Mouse (Mus musculus) embryonic facial prominence, embryonic 15.5 days (tissue): Measurements from ENCODE around the gene Zdhhc4. TPM values are rescaled to one million over a fixed set of nuclear protein-coding genes. Genes with fewer than 3 reads are reported as not detected.

Source experiments
- ATAC-seq: fragments of 200-750 bp; cut with Nextera tagmentation; 2 replicates; pipeline ENCODE4 v1.8.0; 2017; ENCODE audit warnings: low read depth, moderate TSS enrichment; ENCODE audit not compliant: insufficient number of reproducible peaks, low FRiP score, low TSS enrichment
- H3K27ac ChIP-seq: fragments of 300-500 bp; sonication (generic); replicated peaks from 2 replicates; pipeline ENCODE4 v1.5.1; 2015; ENCODE audit warnings: mild to moderate bottlenecking, inconsistent platforms
- H3K27me3 ChIP-seq: fragments of 300-500 bp; sonication (generic); 2 replicates; pipeline ENCODE4 v1.6.1; 2015; ENCODE audit warnings: inconsistent platforms
- H3K36me3 ChIP-seq: fragments of 300-500 bp; sonication (generic); 2 replicates; pipeline ENCODE4 v1.6.1; 2015; ENCODE audit warnings: mild to moderate bottlenecking, inconsistent platforms
- H3K4me1 ChIP-seq: fragments of 300-500 bp; sonication (generic); 2 replicates; pipeline ENCODE4 v1.6.1; 2015; ENCODE audit warnings: inconsistent platforms
- H3K4me2 ChIP-seq: fragments of 300-500 bp; sonication (generic); replicated peaks from 2 replicates; pipeline ENCODE4 v1.6.1; 2015; ENCODE audit warnings: mild to moderate bottlenecking, inconsistent platforms
- H3K4me3 ChIP-seq: fragments of 300-500 bp; sonication (generic); replicated peaks from 2 replicates; pipeline ENCODE4 v1.5.1; 2015; ENCODE audit warnings: mild to moderate bottlenecking, inconsistent platforms
- H3K9ac ChIP-seq: fragments of 300-500 bp; sonication (generic); 2 replicates; pipeline ENCODE4 v1.6.1; 2015; ENCODE audit warnings: inconsistent platforms
- H3K9me3 ChIP-seq: fragments of 300-500 bp; sonication (generic); replicated peaks from 2 replicates; pipeline ENCODE4 v1.6.1; 2016; ENCODE audit warnings: inconsistent platforms
- WGBS: fragments of 180-500 bp; shearing (Covaris S2); methylation state at CpG from one replicate; pipeline ENCODE4 v1.1.7; 2015; 5-methylcytosine and 5-hydroxymethylcytosine counted together
- polyA plus RNA-seq: library from polyadenylated mRNA; unstranded; fragments of >200 nt; fragmentation: Nextera tagmentation; extraction: Ambion mirVana; gene quantifications from 2 replicates; pipeline ENCODE4 v1.2.1, GENCODE M21; 2015

The Zdhhc4 gene
- polyA plus RNA-seq, 1 experiment from 2014 or later, result 77.8 TPM

DNA sequence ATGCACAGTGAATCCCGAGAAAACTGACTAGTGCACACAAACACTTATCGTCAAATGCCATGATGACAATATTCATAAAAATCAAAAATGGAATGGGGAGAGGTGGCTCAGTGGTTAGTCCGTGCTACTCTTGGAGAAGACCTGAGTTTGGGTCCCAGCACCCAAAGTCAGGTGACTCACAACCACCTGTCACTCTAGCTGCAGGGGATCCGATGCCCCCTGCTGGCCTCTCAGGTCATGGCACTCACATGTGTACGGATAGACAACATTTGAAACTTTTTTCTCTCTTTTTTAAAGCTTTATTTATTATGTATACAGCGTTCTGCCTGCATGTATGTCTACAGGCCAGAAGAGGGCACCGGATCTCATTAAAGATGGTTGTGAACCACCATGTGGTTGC lies 30.7 kb downstream of the Zdhhc4 start:
- H3K4me3 ChIP-seq, result no peak overlapping the region
- H3K9ac ChIP-seq, result no peak overlapping the region
- WGBS, result 91% methylated on average over 7 of the region's 7 CpGs
- H3K9me3 ChIP-seq, result no peaks in the 10 kb centered on the region
- H3K27me3 ChIP-seq, result peaks cover 13% of the 10 kb centered on the region
- peaks cover 10% of the 10 kb centered on the region for H3K4me1 ChIP-seq
- no peak overlapping the region for H3K27ac ChIP-seq
- H3K4me2 ChIP-seq, result no peak overlapping the region
- peaks cover 47% of the 10 kb centered on the region for H3K36me3 ChIP-seq
- no peak for ATAC-seq

DNA sequence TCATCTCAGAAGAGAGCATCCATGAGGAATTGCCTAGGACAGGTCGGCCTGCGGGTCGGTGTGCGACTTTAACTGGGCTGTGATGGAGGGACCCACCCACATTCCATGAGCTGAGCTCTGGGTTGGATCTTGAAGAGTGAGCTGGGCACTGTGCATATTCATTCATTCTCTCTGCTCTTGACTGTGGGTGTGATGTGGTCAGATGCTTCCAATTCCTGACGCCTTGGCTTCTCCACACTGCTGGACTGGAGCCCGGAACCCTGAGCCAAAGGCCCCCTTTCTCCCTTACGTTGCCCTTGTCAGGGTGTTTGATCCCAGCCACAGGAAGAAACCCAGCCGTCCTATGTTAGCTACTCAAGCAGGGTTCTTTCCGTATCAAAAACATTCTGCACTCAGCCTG lies 31.1 kb downstream of the Zdhhc4 start:
- Histone ChIP-seq H3K9me3 (no peaks in the 10 kb centered on the region), H3K27ac (no peak overlapping the region), H3K4me2 (no peak overlapping the region), H3K36me3 (peaks cover 43% of the 10 kb centered on the region), H3K27me3 (peaks cover 17% of the 10 kb centered on the region), H3K9ac (no peak overlapping the region), H3K4me3 (no peak overlapping the region), H3K4me1 (peaks cover 13% of the 10 kb centered on the region)
- WGBS, result 82% methylated on average over 9 of the region's 9 CpGs
- no peak for ATAC-seq

DNA sequence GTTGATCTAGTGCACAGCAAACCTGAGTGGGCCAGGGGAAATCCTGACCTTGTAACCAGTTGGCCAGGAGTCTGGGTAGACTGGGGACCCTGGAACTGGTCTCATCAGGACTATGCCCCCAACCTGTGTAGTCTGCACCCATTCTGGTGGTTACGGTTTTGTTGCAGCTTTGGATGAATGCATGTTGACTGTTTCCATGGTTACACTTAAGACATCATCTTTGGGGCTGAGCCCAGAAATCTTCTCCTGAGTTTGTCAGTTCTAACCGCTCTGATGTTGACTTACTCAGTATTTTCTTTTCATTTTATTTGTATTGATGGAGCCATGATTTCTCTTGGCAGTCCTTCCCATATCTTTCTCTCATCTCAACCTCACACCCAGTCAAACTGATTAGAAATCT lies 33.7 kb downstream of the Zdhhc4 start:
- Histone ChIP-seq H3K4me2 (no peak overlapping the region), H3K4me3 (no peak overlapping the region), H3K9me3 (no peaks in the 10 kb centered on the region), H3K9ac (no peak overlapping the region), H3K36me3 (peaks cover 17% of the 10 kb centered on the region), H3K4me1 (peaks cover 20% of the 10 kb centered on the region), H3K27me3 (peaks cover 43% of the 10 kb centered on the region), H3K27ac (no peak overlapping the region)
- no peak for ATAC-seq
- 76% methylated on average over 2 of the region's 2 CpGs for whole genome bisulfite sequencing

DNA sequence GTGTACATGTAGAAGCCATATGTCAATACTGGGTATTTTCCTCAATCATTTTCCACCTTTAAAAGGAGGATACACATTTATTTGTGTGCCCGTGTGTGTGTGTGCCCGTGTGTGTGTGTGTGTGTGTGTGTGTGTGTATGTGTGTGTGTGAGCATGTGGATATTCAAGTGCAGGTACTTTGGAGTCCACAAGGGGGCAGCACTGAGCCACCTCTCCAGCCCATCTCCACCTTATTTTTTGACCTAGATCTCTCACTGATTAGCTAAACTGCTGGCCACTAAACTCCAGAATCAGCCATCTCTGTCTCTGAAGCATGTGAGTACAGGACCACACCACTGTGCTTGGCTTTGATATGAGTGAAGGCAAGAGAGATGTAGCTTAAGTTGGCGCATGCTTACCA lies 34.2 kb downstream of the Zdhhc4 start:
- H3K27ac ChIP-seq, result no peak overlapping the region
- H3K4me2 ChIP-seq, result no peak overlapping the region
- peaks cover 12% of the 10 kb centered on the region for H3K36me3 ChIP-seq
- no peak overlapping the region for H3K4me3 ChIP-seq
- H3K9me3 ChIP-seq, result no peaks in the 10 kb centered on the region
- WGBS, result 89% methylated on average over 3 of the region's 3 CpGs
- H3K27me3 ChIP-seq, result peaks cover 48% of the 10 kb centered on the region
- H3K9ac ChIP-seq, result no peak overlapping the region
- no peak for ATAC-seq
- peaks cover 20% of the 10 kb centered on the region for H3K4me1 ChIP-seq

DNA sequence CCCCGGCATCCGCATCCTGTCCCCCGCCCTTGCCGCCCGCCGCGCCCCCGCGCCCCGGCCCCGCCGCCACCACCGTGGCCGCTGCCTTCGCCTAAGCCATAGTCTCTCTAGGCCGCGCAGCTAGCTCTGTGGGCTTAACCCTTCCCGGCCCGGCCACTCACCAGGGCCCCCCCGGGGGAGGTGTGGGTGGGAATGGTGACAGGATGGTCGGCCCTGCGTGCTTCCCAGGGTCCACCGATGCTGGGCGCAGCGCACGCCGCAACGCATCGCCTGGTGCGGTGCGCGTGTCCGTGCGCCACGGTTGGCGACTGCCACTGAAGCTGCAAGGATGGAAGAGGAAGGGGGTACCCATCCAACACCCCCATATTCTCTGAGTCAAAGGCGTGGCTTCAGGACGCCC lies 35.7 kb downstream of the Zdhhc4 start, which contains the start of gene Zfp853:
Gene Zfp853, minus strand, starts transcription at position 220 of the 400 bp plus-strand sequence.
- no peaks in the 10 kb centered on the region for H3K9me3 ChIP-seq
- WGBS, result under 1% methylated on average over 37 of the region's 38 CpGs
- H3K27ac ChIP-seq, result no peak within 1 kb of the TSS
- H3K4me3 ChIP-seq, result peak within 1 kb of the TSS; percentile 55
- no peaks in the 10 kb centered on the region for H3K36me3 ChIP-seq
- peak; percentile 15; the same call in 1 of the 2 replicates for ATAC-seq
- H3K4me1 ChIP-seq, result peaks cover 24% of the 10 kb centered on the region
- H3K4me2 ChIP-seq, result peak within 1 kb of the TSS; percentile 82
- H3K27me3 ChIP-seq, result peaks cover 63% of the 10 kb centered on the region
- H3K9ac ChIP-seq, result peak within 1 kb of the TSS; percentile 29

DNA sequence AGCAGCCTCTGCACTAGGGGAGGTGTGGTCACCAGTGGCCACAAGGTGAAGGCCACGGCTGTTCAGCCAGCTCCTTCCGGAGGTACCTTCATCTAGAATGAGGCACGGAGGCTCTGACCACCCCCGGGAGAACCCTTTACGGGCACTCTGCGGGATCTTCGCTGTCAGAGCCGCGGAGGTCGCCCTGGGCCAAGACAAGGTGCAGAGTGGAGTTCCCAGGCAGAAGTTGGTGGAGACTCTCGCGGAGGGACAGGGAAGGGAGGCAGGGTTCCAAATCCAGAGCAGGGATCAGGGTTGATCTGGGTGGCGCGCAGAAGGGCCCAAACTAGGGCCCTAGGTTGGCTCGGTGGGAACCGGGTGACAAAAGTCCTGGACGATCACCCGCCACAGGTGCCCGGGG lies 36.2 kb downstream of the Zdhhc4 start:
- Histone ChIP-seq H3K27ac (no peak overlapping the region), H3K4me1 (peaks cover 29% of the 10 kb centered on the region), H3K9me3 (no peaks in the 10 kb centered on the region), H3K4me3 (peak overlapping the region; percentile 55), H3K27me3 (peaks cover 68% of the 10 kb centered on the region), H3K9ac (peak overlapping the region; percentile 29; the same call in 1 of the 2 replicates), H3K36me3 (no peaks in the 10 kb centered on the region), H3K4me2 (peak overlapping the region; percentile 82)
- 2% methylated on average over 19 of the region's 19 CpGs for WGBS
- no peak for ATAC-seq

DNA sequence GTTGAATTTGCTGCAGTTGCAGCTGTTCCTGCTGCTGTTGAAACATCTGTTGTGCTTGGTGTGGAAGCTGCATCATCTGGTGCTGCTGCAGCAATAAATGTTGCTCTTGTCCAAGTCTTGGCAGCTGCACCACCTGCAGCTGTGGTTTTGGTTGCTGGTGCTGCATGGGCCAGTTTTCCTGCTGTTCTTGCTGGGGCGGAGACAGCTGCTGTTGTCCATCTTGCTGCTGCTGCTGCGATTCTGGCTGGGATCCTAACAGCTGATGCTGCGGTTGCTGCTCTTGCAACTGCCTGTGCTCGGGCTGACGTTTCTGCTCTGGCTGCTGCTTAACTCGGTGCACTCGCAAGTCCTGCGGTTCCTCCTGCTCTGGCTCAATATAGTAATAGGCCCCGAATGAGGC lies 39.8 kb downstream of the Zdhhc4 start:
- Histone ChIP-seq H3K27ac (no peak overlapping the region), H3K4me1 (peaks cover 31% of the 10 kb centered on the region), H3K9me3 (no peaks in the 10 kb centered on the region), H3K4me2 (no peak overlapping the region), H3K4me3 (no peak overlapping the region), H3K9ac (no peak overlapping the region), H3K36me3 (no peaks in the 10 kb centered on the region), H3K27me3 (peaks cover 85% of the 10 kb centered on the region)
- no peak for ATAC-seq
- WGBS, result 67% methylated on average over 9 of the region's 9 CpGs

DNA sequence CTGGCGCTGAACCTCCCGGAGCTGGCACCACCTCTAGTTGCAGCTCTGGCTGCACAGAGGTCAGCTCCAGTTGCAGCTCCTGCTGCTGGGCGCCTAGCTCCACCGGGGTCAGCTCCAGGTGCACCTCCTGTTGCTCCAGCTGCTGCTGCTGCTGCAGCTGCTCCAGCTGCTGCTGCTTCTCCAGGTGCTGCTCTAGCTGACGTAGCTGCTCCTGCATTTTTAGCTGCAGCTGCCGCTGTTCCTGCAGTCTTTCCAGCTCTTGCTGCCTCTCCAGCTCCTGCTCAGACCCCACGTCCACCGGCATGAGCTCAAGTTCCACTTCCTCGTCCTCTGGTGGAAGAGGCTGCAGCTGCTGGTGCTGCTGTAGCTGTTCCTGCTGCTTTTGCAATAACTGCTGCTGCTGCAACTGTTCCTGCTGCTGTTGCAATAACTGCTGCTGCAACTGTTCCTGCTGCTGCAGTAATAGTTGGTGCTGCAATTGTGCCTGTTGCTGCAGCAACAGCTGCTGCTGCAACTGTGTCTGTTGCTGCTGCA lies 40.6 kb downstream of the Zdhhc4 start:
- Histone ChIP-seq H3K27ac (no peak overlapping the region), H3K36me3 (no peaks in the 10 kb centered on the region), H3K27me3 (peaks cover 77% of the 10 kb centered on the region), H3K9ac (no peak overlapping the region), H3K9me3 (no peaks in the 10 kb centered on the region), H3K4me1 (peaks cover 23% of the 10 kb centered on the region), H3K4me3 (peak overlapping the region; percentile 26), H3K4me2 (peak overlapping the region; percentile 40)
- no peak for ATAC-seq
- 13% methylated on average over 9 of the region's 9 CpGs for WGBS

DNA sequence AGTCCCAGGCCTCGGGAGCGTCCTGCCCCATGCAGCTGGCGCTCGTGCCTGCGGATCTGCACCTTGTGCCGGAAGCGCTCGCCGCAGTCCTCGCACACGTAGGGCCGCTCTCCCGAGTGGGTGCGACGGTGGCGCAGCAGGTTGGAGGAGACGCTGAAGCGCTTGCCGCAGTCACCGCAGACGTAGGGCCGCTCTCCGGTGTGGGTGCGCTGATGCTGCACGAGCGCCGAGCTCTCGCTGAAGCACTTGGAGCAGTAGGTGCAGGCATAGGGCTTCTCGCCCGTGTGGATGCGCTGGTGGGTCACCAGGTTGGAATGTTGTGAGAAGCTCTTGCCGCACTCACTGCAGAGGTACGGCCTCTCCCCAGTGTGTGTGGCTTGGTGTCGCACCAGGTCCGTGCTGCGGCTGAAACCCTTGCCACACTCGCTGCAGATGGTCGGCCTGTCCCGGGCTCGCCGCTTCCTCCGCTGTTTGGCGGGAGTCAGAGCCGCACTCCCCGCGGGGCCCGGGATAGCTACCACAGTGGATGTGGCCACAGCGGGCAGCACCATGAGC lies 41.2 kb downstream of the Zdhhc4 start:
- 8% methylated on average over 48 of the region's 48 CpGs for WGBS
- Histone ChIP-seq H3K9ac (no peak overlapping the region), H3K36me3 (no peaks in the 10 kb centered on the region), H3K27me3 (peaks cover 71% of the 10 kb centered on the region), H3K4me1 (peaks cover 18% of the 10 kb centered on the region), H3K4me3 (peak overlapping the region; percentile 26), H3K27ac (no peak overlapping the region), H3K9me3 (no peaks in the 10 kb centered on the region), H3K4me2 (peak overlapping the region; percentile 40)
- no peak for ATAC-seq

DNA sequence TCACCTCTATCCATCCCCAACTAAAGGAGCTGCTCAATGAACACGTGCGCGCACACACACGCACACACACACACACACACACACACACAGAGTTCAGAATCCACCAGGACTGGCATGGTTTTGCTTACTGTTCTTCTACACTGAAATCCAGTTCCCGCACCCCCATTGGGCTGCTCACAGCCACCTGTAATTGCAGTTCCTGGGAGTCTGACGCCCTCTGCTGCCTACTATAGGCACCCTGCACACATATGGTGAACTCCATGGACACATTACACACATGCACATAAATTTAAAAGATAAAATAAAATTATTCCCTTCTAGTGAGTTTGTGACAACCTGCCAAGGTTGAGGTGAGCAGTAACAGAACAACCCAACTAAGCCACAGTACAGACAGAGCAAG lies 44.3 kb downstream of the Zdhhc4 start:
- H3K4me3 ChIP-seq, result no peak overlapping the region
- no peaks in the 10 kb centered on the region for H3K36me3 ChIP-seq
- 43% methylated on average over 6 of the region's 6 CpGs for WGBS
- H3K9me3 ChIP-seq, result no peaks in the 10 kb centered on the region
- peaks cover 45% of the 10 kb centered on the region for H3K27me3 ChIP-seq
- H3K27ac ChIP-seq, result no peak overlapping the region
- no peak for ATAC-seq
- H3K4me1 ChIP-seq, result peaks cover 12% of the 10 kb centered on the region
- H3K4me2 ChIP-seq, result no peak overlapping the region
- H3K9ac ChIP-seq, result no peak overlapping the region

DNA sequence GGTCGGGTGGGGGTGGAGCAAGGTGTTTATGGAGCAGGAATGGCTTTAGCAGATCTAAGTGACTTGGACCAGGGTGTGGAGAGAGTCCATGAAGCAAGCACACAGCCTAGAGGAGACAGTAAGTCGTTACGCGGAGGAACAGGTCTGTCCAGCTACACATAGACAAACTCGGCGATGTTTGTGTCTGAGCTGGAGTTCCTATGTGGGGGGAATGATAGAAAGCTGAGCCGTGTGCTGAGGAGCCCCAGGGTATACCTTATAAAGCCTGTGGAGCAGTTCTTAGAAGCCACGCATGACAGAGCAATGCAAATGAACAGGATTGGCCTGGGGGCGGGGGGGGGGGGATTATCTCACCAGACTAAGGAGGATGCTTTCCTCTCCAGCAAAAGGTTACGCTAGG lies 49.8 kb downstream of the Zdhhc4 start:
- H3K4me3 ChIP-seq, result no peak overlapping the region
- ATAC-seq, result no peak
- H3K27ac ChIP-seq, result no peak overlapping the region
- H3K9ac ChIP-seq, result no peak overlapping the region
- no peaks in the 10 kb centered on the region for H3K9me3 ChIP-seq
- no peaks in the 10 kb centered on the region for H3K36me3 ChIP-seq
- no peaks in the 10 kb centered on the region for H3K4me1 ChIP-seq
- H3K4me2 ChIP-seq, result no peak overlapping the region
- 33% methylated on average over 10 of the region's 10 CpGs for WGBS
- peaks cover 15% of the 10 kb centered on the region for H3K27me3 ChIP-seq

DNA sequence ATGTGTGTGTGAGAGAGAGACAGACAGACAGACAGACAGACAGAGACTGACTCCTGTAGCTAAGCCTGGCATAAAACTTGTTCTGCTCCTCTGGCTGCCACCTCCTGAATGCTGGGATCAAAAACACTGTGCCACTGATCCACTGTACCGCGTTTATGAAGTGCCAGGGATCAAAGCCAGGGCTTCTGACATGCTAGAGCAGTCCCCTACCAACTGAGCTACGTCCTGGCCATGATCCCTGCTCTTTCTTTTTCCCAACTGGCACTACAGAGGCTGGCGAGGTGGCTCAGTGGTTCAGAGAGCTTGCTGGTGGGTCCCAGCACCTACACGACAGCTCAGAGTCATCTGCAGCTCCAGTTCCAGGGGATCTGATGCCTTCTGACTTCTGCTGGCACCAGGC lies 53.3 kb downstream of the Zdhhc4 start:
- 48% methylated on average over 5 of the region's 5 CpGs for WGBS
- no peak for ATAC-seq
- H3K4me2 ChIP-seq, result no peak overlapping the region
- H3K9ac ChIP-seq, result no peak overlapping the region
- peaks cover 6% of the 10 kb centered on the region for H3K4me1 ChIP-seq
- peaks cover 13% of the 10 kb centered on the region for H3K27me3 ChIP-seq
- H3K4me3 ChIP-seq, result no peak overlapping the region
- no peaks in the 10 kb centered on the region for H3K36me3 ChIP-seq
- no peak overlapping the region for H3K27ac ChIP-seq
- H3K9me3 ChIP-seq, result no peaks in the 10 kb centered on the region
